Mouse (Mus musculus) forebrain, embryonic 10.5 days (tissue): ENCODE measurements around the gene Galnt2. TPM values are rescaled to one million over a fixed set of nuclear protein-coding genes. Genes with fewer than 3 reads are reported as not detected.
A peak's percentile ranks its signal among the peaks of the same experiment; 100 is the strongest.

ENCODE experiments used
- DNase-seq: peaks from one replicate; pipeline ENCODE4 v3.0.0-alpha.2; 2017; ENCODE audit warnings: low spot score; ENCODE audit errors: extremely low spot score
- H3K27ac ChIP-seq: fragments of 300-500 bp; sonication (generic); 2 replicates; pipeline ENCODE4 v1.5.1; 2016; ENCODE audit warnings: mild to moderate bottlenecking
- H3K27me3 ChIP-seq: fragments of 300-500 bp; sonication (generic); 2 replicates; pipeline ENCODE4 v1.6.1; 2016; ENCODE audit warnings: mild to moderate bottlenecking; ENCODE audit not compliant: poor library complexity, severe bottlenecking
- H3K36me3 ChIP-seq: fragments of 300-500 bp; sonication (generic); replicated peaks from 2 replicates; pipeline ENCODE4 v1.6.1; 2016; ENCODE audit warnings: mild to moderate bottlenecking, moderate library complexity
- H3K4me1 ChIP-seq: fragments of 300-500 bp; sonication (generic); 2 replicates; pipeline ENCODE4 v1.6.1; 2016
- H3K4me3 ChIP-seq: fragments of 300-500 bp; sonication (generic); 2 replicates; pipeline ENCODE4 v1.5.1; 2016; ENCODE audit warnings: mild to moderate bottlenecking, moderate library complexity
- H3K9me3 ChIP-seq: fragments of 300-500 bp; sonication (generic); 2 replicates; pipeline ENCODE4 v1.6.1; 2016; ENCODE audit warnings: mild to moderate bottlenecking, moderate library complexity
- WGBS: fragments of 180-500 bp; shearing (Covaris S2); methylation state at CpG from one replicate; pipeline ENCODE4 v1.1.7; 2016; 5-methylcytosine and 5-hydroxymethylcytosine counted together
- polyA plus RNA-seq: library from polyadenylated mRNA; unstranded; fragments of >200 nt; fragmentation: Nextera tagmentation; extraction: Ambion mirVana; gene quantifications from 2 replicates; pipeline ENCODE4 v1.2.1, GENCODE M21; 2016

The Galnt2 gene
- polyA plus RNA-seq, 1 experiment from 2014 or later = 40.7 TPM

GRCm38 (mm10) chr8:124306574-124306973, 75.4 kb downstream of the Galnt2 start:
- Histone ChIP-seq H3K27ac (no peak overlapping the region), H3K9me3 (no peaks in the 10 kb centered on the region), H3K4me1 (peaks cover 11% of the 10 kb centered on the region; the same call in 1 of the 2 replicates), H3K27me3 (no peaks in the 10 kb centered on the region), H3K36me3 (peaks cover 80% of the 10 kb centered on the region), H3K4me3 (no peak overlapping the region)
- 69% methylated on average over 7 of the region's 7 CpGs for WGBS
- no peak for DNase-seq

DNA sequence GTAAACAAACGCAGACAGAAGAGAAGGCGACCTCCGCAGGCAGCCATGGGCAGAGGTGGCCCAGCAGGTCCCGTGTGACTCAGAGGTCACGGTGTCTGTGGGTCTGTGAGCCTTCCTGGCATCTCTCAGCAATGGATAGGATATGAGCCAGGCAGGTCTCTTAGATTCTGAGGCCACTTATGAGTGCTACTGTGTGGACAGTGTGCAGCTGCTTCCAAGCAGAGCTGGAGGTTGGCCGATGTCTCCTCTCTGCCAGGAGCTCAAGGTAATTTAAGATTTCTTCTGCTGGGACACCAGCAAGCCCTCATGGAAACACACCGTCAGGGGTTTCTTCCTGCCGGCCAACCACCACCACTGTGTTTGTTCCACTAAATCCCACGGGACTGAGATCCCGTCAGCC, 76.5 kb downstream of the Galnt2 start:
- Histone ChIP-seq H3K9me3 (no peaks in the 10 kb centered on the region), H3K27me3 (no peaks in the 10 kb centered on the region), H3K27ac (no peak overlapping the region), H3K36me3 (peaks cover 82% of the 10 kb centered on the region), H3K4me3 (no peak overlapping the region), H3K4me1 (peaks cover 11% of the 10 kb centered on the region; the same call in 1 of the 2 replicates)
- 94% methylated on average over 10 of the region's 10 CpGs for WGBS
- DNase-seq = no peak

- Histone ChIP-seq H3K27me3 (no peaks in the 10 kb centered on the region), H3K4me3 (no peak overlapping the region), H3K9me3 (no peaks in the 10 kb centered on the region), H3K4me1 (peaks cover 26% of the 10 kb centered on the region), H3K27ac (no peak overlapping the region), H3K36me3 (peaks cover 67% of the 10 kb centered on the region)
- 94% methylated on average over 13 of the region's 13 CpGs for WGBS
- no peak for DNase-seq
Observed at GRCm38 (mm10) chr8:124310509-124310908, 79.3 kb downstream of the Galnt2 start.

DNA sequence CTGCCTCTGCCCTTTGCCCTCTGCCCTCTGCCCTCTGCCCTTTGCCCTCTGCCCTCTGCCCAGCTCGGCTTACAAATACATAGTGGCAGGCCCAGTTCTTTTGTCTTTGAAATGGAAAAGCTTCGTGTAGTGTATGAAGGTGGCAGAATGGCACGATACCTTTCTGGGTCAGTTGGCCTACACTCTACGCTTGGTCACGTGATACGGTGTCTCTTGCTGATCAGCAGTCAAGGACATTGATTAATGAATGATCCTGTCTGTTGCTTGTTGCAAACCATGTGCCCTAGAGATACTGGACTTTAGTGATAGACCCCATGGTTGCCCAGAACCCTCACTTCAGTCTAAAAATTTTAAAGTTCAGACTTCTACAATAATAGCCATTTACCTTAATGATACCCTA, 79.9 kb downstream of the Galnt2 start:
- no peaks in the 10 kb centered on the region for H3K9me3 ChIP-seq
- DNase-seq = no peak
- no peak overlapping the region for H3K4me3 ChIP-seq
- WGBS = 91% methylated on average over 6 of the region's 6 CpGs
- no peak overlapping the region for H3K27ac ChIP-seq
- H3K4me1 ChIP-seq = peaks cover 32% of the 10 kb centered on the region
- peaks cover 61% of the 10 kb centered on the region for H3K36me3 ChIP-seq
- no peaks in the 10 kb centered on the region for H3K27me3 ChIP-seq

- DNase-seq = no peak
- Histone ChIP-seq H3K27me3 (no peaks in the 10 kb centered on the region), H3K27ac (no peak overlapping the region), H3K4me3 (no peak overlapping the region), H3K4me1 (peaks cover 32% of the 10 kb centered on the region), H3K36me3 (peaks cover 55% of the 10 kb centered on the region), H3K9me3 (no peaks in the 10 kb centered on the region)
- WGBS = 92% methylated on average over 17 of the region's 17 CpGs
Observed at GRCm38 (mm10) chr8:124311723-124312122, 80.5 kb downstream of the Galnt2 start.

DNA sequence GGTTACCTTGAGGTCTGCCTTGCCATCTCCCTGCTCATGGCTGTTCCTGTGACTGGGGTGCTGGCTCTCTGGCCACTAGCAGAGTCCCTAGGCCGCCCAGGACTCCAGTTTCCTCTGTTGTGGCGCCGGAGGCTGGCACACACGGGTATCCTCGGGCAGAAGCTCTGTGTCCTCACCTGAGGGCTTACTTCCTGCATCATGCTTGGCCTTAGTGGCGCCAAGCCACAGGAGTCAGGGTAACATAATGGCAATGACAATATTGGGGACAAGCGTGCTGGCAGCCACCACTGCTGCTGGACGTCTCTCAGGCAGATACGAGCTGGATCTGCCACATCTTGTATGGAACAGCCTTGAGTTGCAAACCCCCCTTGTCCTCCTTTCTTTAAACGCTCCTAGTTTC, 81.0 kb downstream of the Galnt2 start:
- Histone ChIP-seq H3K27me3 (no peaks in the 10 kb centered on the region), H3K4me1 (peaks cover 31% of the 10 kb centered on the region), H3K4me3 (no peak overlapping the region), H3K27ac (no peak overlapping the region), H3K9me3 (no peaks in the 10 kb centered on the region), H3K36me3 (peaks cover 50% of the 10 kb centered on the region)
- 91% methylated on average over 10 of the region's 10 CpGs for WGBS
- DNase-seq = no peak

- WGBS = 44% methylated on average over 10 of the region's 10 CpGs
- H3K9me3 ChIP-seq = no peaks in the 10 kb centered on the region
- peaks cover 33% of the 10 kb centered on the region for H3K4me1 ChIP-seq
- H3K27ac ChIP-seq = peak overlapping the region; percentile 78
- H3K4me3 ChIP-seq = no peak overlapping the region
- peak; percentile 57 for DNase-seq
- H3K36me3 ChIP-seq = peaks cover 34% of the 10 kb centered on the region
- H3K27me3 ChIP-seq = no peaks in the 10 kb centered on the region
Observed at GRCm38 (mm10) chr8:124314803-124315202, 83.6 kb downstream of the Galnt2 start.

GRCm38 (mm10) chr8:124316466-124317136, 85.4 kb downstream of the Galnt2 start:
- H3K27me3 ChIP-seq = no peaks in the 10 kb centered on the region
- peaks cover 17% of the 10 kb centered on the region for H3K36me3 ChIP-seq
- H3K4me1 ChIP-seq = peaks cover 38% of the 10 kb centered on the region
- H3K27ac ChIP-seq = peak overlapping the region; percentile 54
- no peaks in the 10 kb centered on the region for H3K9me3 ChIP-seq
- DNase-seq = no peak
- H3K4me3 ChIP-seq = no peak overlapping the region
- 69% methylated on average over 12 of the region's 12 CpGs for WGBS

DNA sequence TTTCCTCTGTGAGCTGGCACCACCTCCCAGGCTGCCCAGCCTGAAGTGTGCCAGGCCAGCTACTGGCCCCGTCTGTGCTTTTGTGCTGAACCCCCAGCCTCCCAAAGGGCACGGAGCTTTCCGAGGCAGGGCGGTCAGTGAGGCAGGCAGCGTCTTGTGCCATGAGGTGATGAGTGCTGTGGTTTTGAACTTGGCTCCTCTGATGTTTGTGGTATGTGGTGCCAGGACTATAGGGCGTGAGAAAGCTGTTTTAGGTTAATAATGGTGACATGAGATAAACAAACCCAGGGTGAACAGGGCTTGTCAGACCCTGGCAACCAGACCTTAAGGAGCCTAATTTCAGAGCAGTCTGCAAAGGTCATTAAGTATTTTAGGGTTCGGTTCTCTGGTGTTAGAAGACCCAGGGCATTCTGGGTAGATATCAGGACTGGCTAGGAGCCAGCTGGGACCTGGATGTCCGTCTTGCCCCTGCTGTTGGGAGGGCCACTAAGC, 86.0 kb downstream of the Galnt2 start:
- WGBS = 84% methylated on average over 8 of the region's 8 CpGs
- H3K36me3 ChIP-seq = peaks cover 16% of the 10 kb centered on the region
- no peaks in the 10 kb centered on the region for H3K27me3 ChIP-seq
- H3K4me1 ChIP-seq = peaks cover 40% of the 10 kb centered on the region
- H3K9me3 ChIP-seq = no peaks in the 10 kb centered on the region
- no peak overlapping the region for H3K4me3 ChIP-seq
- peak overlapping the region; percentile 54 for H3K27ac ChIP-seq
- DNase-seq = no peak

DNA sequence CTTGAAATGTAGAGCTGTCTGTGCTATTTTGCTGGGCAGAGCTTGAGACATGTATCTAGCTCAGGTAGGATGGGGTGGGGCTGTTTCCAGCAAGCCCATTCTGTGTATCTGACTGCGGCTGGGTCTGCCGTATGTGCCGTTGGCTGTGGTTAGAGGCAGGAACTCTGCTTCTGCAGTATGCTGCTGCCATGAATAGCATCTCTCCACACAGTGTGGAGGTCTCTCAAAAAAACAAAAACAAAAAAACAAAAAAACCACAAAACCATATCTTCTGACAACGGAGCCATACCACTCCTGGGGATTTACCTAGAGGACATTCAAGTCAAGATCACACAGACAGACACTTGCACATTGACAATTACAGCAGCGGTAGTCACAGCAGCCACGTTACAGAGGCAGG, 86.6 kb downstream of the Galnt2 start:
- Histone ChIP-seq H3K9me3 (no peaks in the 10 kb centered on the region), H3K27ac (no peak overlapping the region), H3K27me3 (no peaks in the 10 kb centered on the region), H3K36me3 (peaks cover 16% of the 10 kb centered on the region), H3K4me3 (no peak overlapping the region), H3K4me1 (peaks cover 40% of the 10 kb centered on the region)
- 92% methylated on average over 6 of the region's 6 CpGs for WGBS
- no peak for DNase-seq

DNA sequence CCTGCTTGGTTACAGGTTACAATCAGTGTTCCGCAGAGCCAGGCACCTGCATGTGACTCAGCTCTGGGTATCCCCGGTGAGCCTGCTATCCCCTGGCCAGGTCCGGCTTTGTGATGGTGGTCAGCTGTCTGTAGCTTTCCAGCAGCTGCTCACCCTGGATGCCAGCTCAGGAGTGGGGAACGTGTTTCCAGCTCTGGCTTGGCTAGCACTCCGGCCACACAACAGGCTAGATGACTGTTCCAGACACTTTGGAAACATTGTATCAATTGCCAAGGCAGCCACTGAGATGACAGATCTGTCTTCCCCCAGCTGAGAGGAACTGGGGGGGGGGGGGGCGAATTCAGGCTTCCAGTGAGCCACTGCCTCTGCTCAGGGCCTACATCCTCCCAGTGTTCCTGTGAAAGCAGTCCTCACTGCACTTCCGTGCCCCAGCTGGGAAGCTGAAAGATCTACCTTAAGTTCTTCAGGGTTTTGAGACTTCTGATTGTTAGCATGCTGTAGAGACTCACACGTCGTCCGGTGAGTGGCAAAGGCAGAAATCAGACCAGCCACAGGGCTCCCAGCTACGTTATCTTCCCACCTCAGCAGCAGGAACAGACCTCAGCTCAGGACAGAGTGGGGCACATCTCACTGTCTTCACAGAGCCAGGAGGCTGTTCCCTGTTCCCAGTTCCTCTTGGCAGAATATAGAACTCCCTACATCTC, 87.6 kb downstream of the Galnt2 start:
- Histone ChIP-seq H3K9me3 (no peaks in the 10 kb centered on the region), H3K27me3 (no peaks in the 10 kb centered on the region), H3K36me3 (peaks cover 22% of the 10 kb centered on the region), H3K4me3 (no peak overlapping the region), H3K4me1 (peaks cover 40% of the 10 kb centered on the region), H3K27ac (0 out of 2 replicates have a peak overlapping the region, but pooled peaks have one; percentile 2)
- DNase-seq = no peak
- WGBS = 89% methylated on average over 11 of the region's 11 CpGs

- Histone ChIP-seq H3K27ac (no peak overlapping the region), H3K4me3 (no peak overlapping the region), H3K36me3 (peaks cover 26% of the 10 kb centered on the region), H3K4me1 (peaks cover 38% of the 10 kb centered on the region), H3K27me3 (no peaks in the 10 kb centered on the region), H3K9me3 (no peaks in the 10 kb centered on the region)
- no peak for DNase-seq
- WGBS = 86% methylated on average over 4 of the region's 4 CpGs
Observed at GRCm38 (mm10) chr8:124319316-124319652, 88.1 kb downstream of the Galnt2 start.

- H3K27me3 ChIP-seq = no peaks in the 10 kb centered on the region
- no peaks in the 10 kb centered on the region for H3K9me3 ChIP-seq
- H3K4me3 ChIP-seq = no peak overlapping the region
- DNase-seq = no peak
- H3K4me1 ChIP-seq = peaks cover 17% of the 10 kb centered on the region
- H3K36me3 ChIP-seq = peaks cover 47% of the 10 kb centered on the region
- WGBS = 76% methylated on average over 12 of the region's 12 CpGs
- 0 out of 2 replicates have a peak overlapping the region, but pooled peaks have one; percentile 15 for H3K27ac ChIP-seq
Observed at GRCm38 (mm10) chr8:124321227-124321840, 90.1 kb downstream of the Galnt2 start.
